Mouse (Mus musculus) erythroblast, adult 5-6 weeks (primary cell): Measurements from ENCODE around the gene Neurl3. TPM values are rescaled to one million over a fixed set of nuclear protein-coding genes. Genes with fewer than 3 reads are reported as not detected.

Source experiments
- ATAC-seq: replicated peaks from 2 replicates; pipeline ENCODE4 v1.8.0; 2016; ENCODE audit warnings: moderate number of reproducible peaks, mild to moderate bottlenecking, moderate TSS enrichment, inconsistent platforms; ENCODE audit not compliant: poor library complexity, low FRiP score, severe bottlenecking
- total RNA-seq, 2 experiments: library from RNA; stranded (forward) in 1 of 2; stranded (reverse) in 1 of 2; fragments of 150-400 nt in 1 of 2; fragments of 200-764, 138-1000 nt in 1 of 2; gene quantifications; 2 replicates each; pipeline versions ENCODE4 v1.2.3 to v1.2.4; 2015 to 2017; ENCODE audit warnings: low replicate concordance in 2 of 2

The Neurl3 gene
- total RNA-seq (2015; ENCODE audit: low replicate concordance) (8.6 and 14.2 TPM in 2 replicates), total RNA-seq (2017; ENCODE audit: low replicate concordance) (8.0 and 9.1 TPM in 2 replicates)

DNA sequence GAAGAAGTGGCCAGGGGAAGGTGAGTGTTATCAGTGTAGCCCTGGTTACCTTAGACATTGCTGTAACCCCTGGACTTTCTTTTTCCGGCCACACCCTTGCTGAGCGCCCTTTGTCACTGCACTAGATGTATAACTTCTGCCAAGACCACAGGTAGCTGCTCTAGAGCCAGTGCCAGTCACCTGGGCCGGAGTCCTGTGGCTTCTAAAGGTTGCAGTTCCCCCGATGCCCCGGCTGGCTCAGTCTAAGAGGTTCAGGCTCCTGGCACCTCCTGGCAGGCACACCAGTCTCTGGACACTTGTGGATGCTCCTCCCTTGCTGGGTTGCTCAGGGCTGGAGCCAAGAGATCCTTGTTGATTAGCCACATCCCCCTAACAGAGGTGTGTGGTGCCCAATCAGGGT lies at the start of gene Neurl3:
TSS of gene Neurl3 (minus strand) at position 225 of the 400 bp plus-strand sequence.
- ATAC-seq = no peak

DNA sequence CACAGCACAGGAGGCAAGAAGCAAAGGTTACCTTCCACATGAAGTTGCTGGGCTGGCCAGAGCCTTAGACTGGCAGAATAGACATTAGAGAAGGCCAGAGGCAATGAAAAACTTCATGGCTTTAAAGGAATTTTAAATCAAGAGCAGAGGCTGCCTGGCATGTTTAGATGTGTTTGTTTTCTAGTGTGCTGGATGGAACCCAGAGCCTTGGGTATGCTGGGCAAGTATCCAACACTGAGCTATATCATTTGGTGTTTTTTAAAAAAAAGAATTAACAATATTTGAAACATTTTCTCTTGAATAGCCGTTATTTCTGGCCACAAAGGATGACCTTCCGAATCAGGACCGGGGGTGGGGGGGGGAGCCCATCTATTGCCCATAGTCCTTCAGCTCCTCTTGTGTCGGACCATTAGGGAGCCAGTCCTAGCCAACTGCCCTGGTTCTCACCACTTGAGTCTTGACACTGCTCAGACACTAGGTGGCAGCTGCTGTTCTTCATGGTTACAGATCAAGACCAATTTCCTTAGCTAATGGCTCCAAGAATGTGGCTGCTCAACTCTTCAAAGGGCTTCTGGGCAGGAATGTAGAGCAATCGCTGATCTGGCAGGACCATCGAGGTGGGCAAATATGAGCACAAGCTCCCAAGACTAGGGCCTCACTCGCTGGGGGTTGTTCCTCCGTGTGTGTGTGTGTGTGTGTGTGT lies 49.4 kb upstream of the Neurl3 start:
- ATAC-seq = no peak

DNA sequence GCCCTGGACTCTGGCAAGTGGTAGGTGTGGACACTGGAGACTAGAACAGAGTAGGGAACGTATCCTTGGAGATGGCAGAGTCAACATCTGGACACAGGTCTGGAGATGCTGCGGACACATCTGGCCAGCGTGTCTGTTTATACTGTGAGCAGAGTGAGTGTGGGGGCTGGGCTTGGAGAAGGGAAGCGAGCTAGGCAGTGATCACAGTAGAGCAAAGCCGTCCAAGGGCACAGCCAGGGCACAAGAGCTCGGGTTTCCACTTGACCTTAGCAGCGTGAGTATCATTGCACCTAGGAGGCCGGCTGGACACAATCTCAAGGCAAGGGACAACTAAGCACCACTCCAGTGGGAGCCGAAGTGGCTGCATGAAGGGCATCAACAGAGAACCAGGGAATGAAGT lies 48.6 kb upstream of the Neurl3 start:
- ATAC-seq = no peak

DNA sequence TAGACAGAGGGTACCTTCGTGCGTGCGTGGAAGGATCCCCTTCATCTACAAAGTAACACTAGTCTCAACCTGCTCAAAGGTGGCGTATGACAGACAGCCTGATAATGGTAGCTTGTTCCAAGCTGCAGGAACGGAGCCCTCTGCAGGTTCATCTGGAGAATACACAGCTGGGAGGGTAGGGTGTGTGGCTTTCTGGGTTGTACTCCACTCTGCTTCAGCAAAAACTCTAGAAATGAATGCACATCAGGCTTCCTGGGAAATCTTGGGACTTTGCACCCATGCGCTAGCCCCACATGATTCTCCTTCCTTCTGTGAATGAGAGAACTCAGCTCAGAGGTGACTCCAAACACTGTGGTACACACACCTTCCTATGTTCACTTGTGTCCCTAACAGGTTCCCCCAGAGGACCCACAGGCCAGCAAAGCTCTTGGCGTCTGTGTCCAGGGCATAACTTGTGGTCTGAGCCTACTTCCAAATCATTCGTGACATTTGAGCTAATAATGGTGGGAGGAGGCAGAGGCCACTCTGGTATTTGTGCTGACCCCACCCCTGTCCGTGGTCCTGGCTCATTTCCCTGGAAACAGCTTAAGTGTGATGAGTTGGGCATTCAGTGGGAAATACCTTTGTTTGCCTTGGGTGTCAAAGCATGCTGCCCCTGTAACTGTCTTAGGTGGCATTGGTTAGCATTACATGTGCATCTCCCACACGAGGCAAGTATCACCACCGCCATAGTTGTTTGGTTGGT lies 47.5 kb upstream of the Neurl3 start:
- ATAC-seq = no peak

DNA sequence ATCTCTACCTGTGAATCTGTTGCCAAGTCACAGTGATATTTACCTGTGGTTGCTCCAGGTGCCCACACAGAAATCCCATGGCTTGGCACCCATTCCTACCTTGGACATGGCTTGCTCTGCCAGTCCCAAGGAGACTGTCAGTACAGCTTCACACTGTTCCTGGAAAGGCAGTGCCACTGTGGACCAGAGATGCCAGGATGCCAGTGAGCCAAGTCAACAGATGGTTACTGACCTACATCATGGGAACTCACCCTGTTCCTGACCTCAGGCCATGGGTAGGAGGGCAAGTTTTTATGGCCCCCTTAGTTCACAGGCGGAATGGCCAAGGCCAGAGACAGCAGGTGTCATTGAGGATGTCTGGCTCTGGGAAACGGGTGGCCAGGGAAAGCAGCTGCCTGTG lies 46.7 kb upstream of the Neurl3 start:
- no peak for ATAC-seq

DNA sequence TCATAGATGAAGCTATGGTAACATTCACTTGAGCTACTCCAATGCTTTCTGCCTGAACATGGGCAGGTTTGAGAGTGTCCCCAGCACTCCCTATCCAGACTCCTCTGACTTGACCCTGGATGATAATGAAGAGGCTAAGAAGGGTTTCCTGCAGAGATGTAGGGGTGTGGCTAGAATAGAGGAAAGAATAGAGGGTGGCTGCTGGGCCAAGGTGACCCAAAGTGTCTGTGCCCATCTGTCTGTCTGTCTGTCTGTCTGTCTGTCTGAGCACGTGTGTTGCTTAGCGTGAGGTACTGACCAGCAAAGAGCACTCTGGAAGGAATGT lies 41.3 kb upstream of the Neurl3 start:
- ATAC-seq = no peak

DNA sequence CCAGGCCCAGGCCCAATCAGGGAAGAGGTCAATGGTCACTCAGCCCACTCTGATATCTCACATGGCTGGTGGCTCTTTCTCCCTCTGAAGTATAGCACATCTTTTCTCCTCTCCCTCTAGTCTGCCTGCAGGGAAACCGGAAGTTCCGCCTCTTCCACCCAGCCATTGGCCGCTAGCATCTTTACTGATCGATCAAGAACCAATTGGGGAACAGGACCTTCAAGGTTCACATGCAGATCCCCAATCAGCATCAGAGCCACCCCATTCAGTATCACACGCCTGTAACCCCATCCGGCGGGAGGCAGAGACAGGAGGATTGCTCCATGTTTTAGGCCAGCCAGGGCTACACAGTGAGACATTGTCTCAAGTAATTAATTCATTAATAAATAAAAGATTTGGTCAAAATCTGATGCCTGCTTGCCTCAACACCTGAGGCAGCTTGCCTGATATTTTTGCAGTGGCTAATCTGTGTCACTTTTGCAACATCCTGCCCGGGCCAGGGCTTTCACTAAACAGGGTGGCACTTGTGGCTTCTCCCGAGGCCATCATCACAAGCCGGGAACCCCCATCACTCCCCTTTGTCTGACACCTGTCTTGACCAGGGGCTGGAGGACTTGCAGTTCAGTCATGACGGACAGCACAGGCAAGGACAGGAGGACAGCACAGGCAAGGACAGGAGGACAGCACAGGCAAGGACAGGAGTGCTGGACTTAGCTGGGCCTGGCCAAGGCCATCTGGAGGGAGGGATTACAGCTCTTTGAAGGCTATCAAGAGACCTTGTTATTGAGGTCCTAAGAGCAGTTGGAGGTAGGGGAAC lies 40.7 kb upstream of the Neurl3 start:
- ATAC-seq = no peak

DNA sequence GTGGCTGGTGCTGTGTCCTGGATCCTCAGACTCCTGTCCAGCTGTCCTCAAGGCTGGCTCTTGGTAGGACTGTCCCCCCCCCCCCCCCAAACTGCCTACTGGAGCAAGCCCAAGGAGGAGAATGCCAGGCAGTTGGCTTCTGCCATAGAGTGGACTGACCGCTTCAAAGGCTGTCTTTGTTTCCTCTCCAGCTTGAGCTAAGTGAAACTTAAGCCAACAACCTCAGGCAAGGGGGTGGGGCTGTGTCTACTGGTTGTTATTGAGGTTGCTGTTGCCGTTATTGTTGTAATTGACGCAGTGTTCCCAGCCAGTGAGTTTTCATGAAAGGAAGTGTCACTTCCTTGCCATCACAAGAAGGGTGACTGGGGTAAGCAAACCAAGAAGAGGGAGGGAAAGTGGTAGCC lies 35.0 kb upstream of the Neurl3 start:
- ATAC-seq = no peak

DNA sequence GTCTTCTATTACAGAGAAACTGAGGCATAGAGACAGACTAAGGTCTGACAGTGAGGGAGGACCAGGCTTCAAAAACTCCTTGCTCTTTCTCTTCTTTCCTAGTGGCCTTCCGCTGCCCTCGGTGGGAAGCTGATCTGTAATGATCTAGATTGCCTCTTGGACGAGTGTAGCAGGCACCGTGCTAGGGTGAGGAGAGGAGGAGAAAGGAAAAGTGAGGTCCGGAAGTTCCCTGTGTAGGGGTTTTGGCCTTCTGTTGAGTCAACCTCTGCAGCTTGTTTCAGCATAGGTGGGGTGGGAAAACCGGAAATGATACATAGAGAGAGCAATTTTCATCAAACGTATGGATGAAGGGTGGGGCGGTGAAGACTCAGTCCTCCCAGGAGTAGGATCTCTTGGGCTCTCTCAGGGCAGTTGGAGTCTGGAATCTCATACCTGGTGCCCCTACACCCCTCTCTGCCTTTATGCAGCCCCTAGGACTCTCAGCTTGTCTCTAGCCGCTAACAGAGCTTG lies 34.5 kb upstream of the Neurl3 start:
- no peak for ATAC-seq

DNA sequence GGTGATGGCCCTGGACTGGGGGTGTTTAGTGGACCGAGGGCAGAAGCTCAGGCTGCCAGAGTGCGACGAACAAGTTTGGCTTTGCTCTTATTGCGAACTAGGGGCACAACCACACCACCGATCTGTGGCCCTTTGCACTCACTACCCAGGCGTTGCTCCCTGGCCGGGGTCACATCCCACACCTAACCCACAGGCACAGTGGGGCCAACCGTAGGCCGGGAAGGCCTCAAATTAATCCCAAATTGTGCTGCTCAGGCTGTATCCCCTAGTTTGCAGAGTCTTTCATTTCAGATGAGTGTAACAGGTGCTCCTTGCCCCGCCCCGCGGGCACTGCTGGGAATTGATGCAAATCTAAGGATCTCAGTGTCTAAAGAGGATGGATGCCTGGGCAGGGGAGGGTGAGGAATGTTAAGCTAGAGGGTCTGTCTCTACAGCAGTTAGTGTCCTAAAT lies 34.0 kb upstream of the Neurl3 start:
- 0 out of 2 replicates have a peak, but pooled peaks have one; percentile 14 for ATAC-seq

DNA sequence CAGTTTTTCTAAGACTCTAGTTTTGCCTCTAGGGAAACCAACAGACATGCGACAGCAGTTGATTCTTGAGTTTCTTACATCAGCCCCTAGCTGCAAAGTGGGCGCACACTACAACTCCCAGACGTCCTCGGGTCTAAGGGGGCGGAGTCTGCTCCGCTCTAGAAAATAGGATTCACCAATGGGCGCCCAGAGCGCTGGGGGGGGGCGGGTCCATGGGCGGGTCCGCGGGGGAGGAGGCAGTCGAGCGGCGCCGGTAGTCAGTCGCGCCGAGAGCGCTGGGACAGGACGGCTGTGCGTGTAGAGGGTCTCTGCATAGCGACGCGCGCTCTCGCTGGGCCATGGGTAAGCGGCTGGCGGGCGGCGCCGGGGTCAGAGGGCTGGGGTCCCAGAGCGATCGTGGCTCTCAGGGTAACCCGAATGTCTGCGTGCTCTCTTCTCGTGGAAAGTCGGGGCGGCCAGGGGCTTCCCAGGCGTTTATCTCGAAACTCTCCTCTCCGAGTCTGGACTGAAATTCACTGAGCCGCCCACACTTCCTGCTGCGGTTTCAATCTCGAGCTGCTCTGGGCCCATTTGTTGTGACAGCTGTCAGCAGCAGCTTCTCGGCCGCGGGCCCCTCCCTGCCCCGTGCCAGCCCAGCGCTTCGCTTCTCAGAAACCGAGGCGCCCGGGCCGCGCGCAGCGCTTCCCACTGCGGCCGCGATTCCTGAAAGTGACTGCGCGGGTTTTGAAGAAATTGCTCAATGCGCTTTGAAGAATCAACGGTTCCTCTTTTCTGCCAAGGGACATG lies 33.2 kb upstream of the Neurl3 start, which contains the start of gene Arid5a:
TSS of gene Arid5a (plus strand) at position 239 of the 786 bp plus-strand sequence.
- peak; percentile 91 for ATAC-seq

DNA sequence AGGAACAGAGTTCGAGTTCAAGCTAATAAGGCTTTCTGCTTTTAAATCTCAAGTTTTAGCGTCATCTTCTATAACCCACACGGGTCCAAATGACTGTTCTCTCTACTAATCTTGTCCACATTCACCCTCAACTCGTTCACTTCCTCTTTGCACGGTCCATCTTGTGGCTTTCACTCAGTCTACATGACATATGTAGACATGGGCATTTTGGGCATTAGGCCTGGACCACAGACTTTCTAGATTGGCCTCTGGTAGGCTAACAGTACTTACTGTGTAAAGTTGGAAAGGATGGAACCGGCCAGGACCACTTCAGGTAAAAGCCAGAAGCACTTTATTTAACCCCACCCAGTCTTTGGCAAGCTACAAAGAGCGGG lies 32.6 kb upstream of the Neurl3 start:
- ATAC-seq = no peak

DNA sequence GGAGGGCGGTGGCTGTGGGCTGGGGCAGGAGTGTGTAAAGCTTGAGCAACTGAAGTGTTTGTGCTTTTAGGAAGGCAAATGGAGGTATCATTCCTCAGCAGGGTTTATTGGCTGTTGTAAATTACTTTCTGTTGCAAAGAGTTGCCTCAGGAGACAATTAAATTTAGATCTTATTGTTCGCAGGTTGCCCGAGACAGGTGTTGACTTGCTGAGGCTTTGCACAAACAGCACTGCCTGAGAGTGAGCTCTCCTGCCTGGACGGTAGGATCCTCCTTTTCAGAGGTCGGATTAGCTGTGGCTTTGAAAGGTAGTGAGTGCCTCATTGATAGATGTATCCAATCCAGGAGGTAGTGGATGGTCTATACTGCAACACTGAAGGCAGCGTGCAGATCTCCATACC lies 31.6 kb upstream of the Neurl3 start:
- ATAC-seq = no peak

DNA sequence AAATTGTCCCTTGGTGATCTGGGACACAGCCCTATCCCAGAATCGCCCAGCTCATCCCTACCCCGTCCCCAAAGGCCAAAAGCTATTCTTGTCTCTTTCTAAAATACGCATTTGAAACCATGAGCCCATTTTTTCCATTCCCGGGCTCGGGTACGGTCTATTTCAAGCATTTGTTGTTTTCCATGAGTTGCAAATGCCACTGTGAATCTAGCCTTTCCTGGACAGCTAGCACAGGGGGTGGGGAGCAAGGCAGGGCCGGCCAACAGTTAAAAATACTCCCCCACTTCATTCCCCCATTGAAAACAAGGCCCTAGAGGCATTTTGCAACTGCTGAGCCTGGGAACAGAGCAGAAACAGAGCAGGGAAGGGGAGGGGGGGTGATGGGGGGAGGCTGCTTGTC lies 30.3 kb upstream of the Neurl3 start:
- ATAC-seq = no peak

DNA sequence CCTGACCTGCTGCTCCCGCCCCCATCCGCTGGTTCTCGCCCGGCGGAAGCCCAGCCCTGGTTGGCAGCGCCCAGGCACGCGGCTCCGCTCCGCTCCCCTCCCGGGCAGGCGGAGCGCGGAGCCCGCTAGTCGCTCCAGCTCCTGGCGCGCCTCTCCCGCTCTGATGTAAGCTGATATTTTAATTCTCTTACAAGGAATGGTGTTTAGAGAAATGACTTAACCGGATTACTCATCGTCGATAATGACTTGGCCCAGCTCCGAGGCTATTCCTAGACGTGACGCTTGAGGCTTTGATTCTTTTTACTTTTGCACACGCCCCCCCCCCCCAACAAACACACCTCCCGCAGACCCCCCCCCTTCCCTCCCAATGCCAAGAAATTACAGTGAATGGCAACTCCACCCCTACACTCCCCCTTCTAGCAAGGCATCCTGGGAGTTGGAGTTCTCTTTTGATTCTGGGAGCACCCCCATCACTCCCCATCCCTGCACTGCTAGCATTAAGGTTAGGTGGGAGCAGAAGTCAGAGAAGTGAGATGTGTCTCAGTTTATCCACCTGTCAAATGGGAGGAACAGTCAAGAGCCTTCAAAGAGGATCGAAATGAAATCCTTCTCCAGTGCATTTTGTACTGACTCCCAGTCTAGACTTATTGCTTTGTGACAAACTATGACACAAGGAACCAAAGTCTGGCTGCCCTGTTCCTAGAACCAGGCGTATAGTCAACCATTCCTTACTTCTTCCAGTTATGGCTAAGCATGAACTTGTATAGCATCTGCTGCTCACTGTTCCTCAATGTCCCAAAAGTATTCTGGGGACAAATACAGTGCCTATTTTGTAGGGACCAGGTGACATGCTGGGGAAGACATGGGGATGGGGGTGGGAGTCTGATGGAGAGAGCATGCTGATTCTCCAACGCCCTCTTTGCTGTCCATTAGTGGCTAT lies 29.2 kb upstream of the Neurl3 start:
- ATAC-seq = no peak

DNA sequence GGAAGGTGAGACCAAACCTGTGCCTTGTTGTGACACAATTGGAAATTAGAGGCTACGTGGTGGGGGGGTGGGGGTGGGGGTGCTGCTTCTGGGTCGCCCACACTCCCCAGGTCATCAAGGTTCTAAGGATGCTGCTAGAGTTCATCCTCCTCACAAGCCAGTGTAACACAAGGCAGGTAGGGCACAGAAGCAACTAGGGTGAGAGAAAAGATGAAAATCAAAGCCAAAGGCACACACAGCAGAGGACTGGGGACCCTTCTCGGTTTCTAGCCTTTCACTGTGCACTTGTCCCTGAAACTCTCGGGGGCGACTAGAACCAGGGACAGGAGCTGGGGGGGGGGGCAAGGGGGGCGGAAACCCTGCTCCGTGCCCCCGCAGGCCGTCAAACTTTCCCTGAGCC lies 28.5 kb upstream of the Neurl3 start:
- ATAC-seq = no peak

DNA sequence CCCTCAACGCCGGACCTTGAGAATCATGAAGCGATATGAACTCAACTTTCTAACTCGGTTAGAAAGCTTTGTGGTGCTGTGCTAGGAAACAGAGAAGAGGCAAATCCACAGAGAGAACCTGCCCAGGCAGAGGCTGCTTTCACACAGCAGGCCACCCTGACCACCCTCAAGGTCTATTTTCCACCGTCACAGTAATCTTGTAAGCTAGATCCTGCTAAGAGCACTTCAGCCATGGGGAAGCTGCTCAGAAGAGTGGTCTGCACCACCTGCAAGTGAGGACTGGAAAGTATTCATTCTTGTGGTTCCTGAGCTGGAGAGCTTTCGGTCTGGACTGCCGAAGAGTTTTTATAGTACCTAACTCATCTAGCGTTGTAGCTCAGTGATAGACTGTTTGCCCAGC lies 27.8 kb upstream of the Neurl3 start:
- ATAC-seq = no peak

DNA sequence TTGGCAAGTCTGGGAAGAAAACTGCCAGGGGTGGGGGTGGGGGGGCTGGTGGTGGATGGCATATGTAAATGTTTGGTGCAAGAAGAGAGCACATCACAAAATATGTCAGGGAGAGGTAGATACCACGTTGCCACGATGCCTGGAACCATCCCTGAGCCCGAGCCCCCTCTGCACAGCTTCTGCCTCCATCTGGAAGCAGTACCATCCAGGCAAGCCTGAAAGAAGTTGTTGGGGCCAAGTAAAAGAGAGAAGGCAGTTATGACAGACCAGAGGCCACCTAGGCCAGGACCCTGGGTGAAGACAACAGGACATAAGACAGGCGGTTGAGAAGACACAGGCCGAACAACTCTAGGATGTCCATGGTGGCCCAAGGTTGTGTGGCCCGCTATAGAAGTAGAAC lies 26.0 kb upstream of the Neurl3 start:
- ATAC-seq = no peak

DNA sequence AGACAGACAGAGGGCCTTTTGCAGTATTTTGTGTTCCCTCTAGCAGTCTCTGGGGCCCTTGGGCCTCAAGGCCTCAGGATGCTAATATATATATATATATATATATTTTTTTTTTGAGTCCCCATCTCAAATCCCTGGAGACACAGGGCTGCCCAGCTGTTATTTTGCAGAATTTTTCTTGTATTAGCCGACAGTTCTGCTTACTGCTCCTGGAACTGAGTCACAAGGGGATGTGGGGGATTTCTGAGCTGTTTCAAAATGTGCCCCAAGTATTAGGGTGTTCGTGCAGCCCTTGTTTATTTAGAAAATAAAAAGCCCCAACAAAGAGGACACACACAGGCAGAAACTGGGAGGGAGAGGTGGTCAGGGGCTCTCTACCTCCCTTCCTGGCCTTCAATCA lies 25.2 kb upstream of the Neurl3 start:
- no peak for ATAC-seq
